Mouse (Mus musculus) thymus, adult 2 months (tissue): ENCODE measurements around the gene Igbp1.

Experiments used
- CTCF ChIP-seq: fragments of 200-500 bp; IDR thresholded peaks from 2 replicates; pipeline ENCODE4 v1.5.1; 2012; ENCODE audit warnings: mild to moderate bottlenecking, control low read depth, low read length, moderate library complexity, borderline replicate concordance; ENCODE audit not compliant: control insufficient read depth, poor library complexity, insufficient read depth; ENCODE audit errors: extremely low read depth
- POLR2A ChIP-seq: fragments of 200-500 bp; IDR thresholded peaks from 2 replicates; pipeline ENCODE4 v1.6.1; 2012; ENCODE audit warnings: mild to moderate bottlenecking, low read length, control low read depth, moderate library complexity; ENCODE audit not compliant: control insufficient read depth, poor library complexity, insufficient read depth; ENCODE audit errors: extremely low read depth

- no peak for TF ChIP-seq POLR2A
- no peak for TF ChIP-seq CTCF
Observed at GRCm38 (mm10) chrX:100480317-100480716, 13.8 kb upstream of the Igbp1 start.
